Mouse (Mus musculus) heart, adult 2 months (tissue): ENCODE measurements around the gene Pitpnm1. TPM values are rescaled to one million over a fixed set of nuclear protein-coding genes. Genes with fewer than 3 reads are reported as not detected.

Source experiments
- DNase-seq, 2 experiments: peaks; one replicate each; pipeline ENCODE4 v3.0.0; 2021
- H3K27ac ChIP-seq: fragments of 200-600 bp; 2 replicates; pipeline ENCODE4 v1.8.1; 2022
- H3K27me3 ChIP-seq: fragments of 200-500 bp; 2 replicates; pipeline ENCODE4 v1.6.1; 2012; ENCODE audit warnings: mild to moderate bottlenecking, low read length, inconsistent platforms, mixed read lengths; ENCODE audit not compliant: control insufficient read depth, insufficient read depth
- H3K36me3 ChIP-seq: fragments of 200-500 bp; 2 replicates; pipeline ENCODE4 v1.6.1; 2012; ENCODE audit warnings: low read length, inconsistent platforms; ENCODE audit not compliant: control insufficient read depth, insufficient read depth
- H3K4me1 ChIP-seq: fragments of 200-500 bp; 2 replicates; pipeline ENCODE4 v1.6.1; 2011; ENCODE audit warnings: low read length; ENCODE audit not compliant: control insufficient read depth, insufficient read depth
- H3K4me3 ChIP-seq: fragments of 200-600 bp; 2 replicates; pipeline ENCODE4 v1.8.1; 2022
- H3K79me2 ChIP-seq: fragments of 200-500 bp; replicated peaks from 2 replicates; pipeline ENCODE4 v1.6.1; 2012; ENCODE audit warnings: mild to moderate bottlenecking, inconsistent platforms, low read length, moderate library complexity, mixed read lengths; ENCODE audit not compliant: control insufficient read depth, insufficient read depth
- H3K9ac ChIP-seq: fragments of 200-500 bp; 2 replicates; pipeline ENCODE4 v1.6.1; 2012; ENCODE audit warnings: low read depth, mild to moderate bottlenecking, control low read depth, inconsistent platforms, low read length, mixed read lengths
- CTCF ChIP-seq: fragments of 200-600 bp; IDR thresholded peaks from 2 replicates; pipeline ENCODE4 v1.8.1; 2022; ENCODE audit warnings: antibody characterized with exemption, mild to moderate bottlenecking, moderate library complexity
- EP300 ChIP-seq: fragments of 200-500 bp; IDR thresholded peaks from 2 replicates; pipeline ENCODE4 v1.6.1; 2011; ENCODE audit warnings: low read depth, low read length, control low read depth; ENCODE audit not compliant: insufficient read depth
- POLR2A ChIP-seq: fragments of 200-500 bp; IDR thresholded peaks from 2 replicates; pipeline ENCODE4 v1.6.1; 2011; ENCODE audit warnings: mild to moderate bottlenecking, low read depth, low read length, control low read depth; ENCODE audit not compliant: insufficient read depth
- WGBS: fragments of 180-500 bp; shearing (Covaris S2); methylation state at CpG from one replicate; pipeline ENCODE4 v1.1.7; 2018; 5-methylcytosine and 5-hydroxymethylcytosine counted together
- intact Hi-C: fragments of 180-260 bp; cut with DNase I; formaldehyde crosslinking; loops from one replicate; pipeline ENCODE4 v1.15.1; 2025
- polyA plus RNA-seq: library from polyadenylated mRNA; depleted of rRNA; stranded (reverse); fragments of >200 nt; gene quantifications from 2 replicates; pipeline ENCODE4 v1.2.3, GENCODE M21; 2012; rRNA removed
- total RNA-seq, 2 experiments: library from RNA; stranded (reverse); gene quantifications; 2 replicates each; pipeline ENCODE4 v1.2.3; 2021

The Pitpnm1 gene
- total and polyA plus RNA-seq, 3 experiments: 18.1 to 49.9 (median 19.9) TPM

GRCm38 (mm10) chr19:4156073-4156579 is 56.3 kb downstream of the Pitpnm1 start:
- DNase-seq: no peak
- 76% methylated on average over 20 of the region's 20 CpGs for WGBS
- Histone ChIP-seq H3K36me3 (no peaks in the 10 kb centered on the region), H3K4me1 (peaks cover 3% of the 10 kb centered on the region), H3K9ac (no peak overlapping the region), H3K27ac (no peak overlapping the region), H3K79me2 (no peaks in the 10 kb centered on the region), H3K4me3 (no peak overlapping the region), H3K27me3 (no peaks in the 10 kb centered on the region)
- intact Hi-C loops: no loop called here
- TF ChIP-seq POLR2A: no peak
- TF ChIP-seq CTCF: no peak
- no peak for TF ChIP-seq EP300

- H3K4me1 ChIP-seq: peaks cover 3% of the 10 kb centered on the region; the same call in 1 of the 2 replicates
- no peak overlapping the region for H3K4me3 ChIP-seq
- H3K79me2 ChIP-seq: no peaks in the 10 kb centered on the region
- no peaks in the 10 kb centered on the region for H3K27me3 ChIP-seq
- no peaks in the 10 kb centered on the region for H3K36me3 ChIP-seq
- H3K27ac ChIP-seq: no peak overlapping the region
- no peak overlapping the region for H3K9ac ChIP-seq
- no peak for TF ChIP-seq EP300
- no peak for DNase-seq
- WGBS: 85% methylated on average over 12 of the region's 12 CpGs
- intact Hi-C loops: no loop called here
These were observed 57.0 kb downstream of the Pitpnm1 start for GRCm38 (mm10) chr19:4156771-4157170.

DNA sequence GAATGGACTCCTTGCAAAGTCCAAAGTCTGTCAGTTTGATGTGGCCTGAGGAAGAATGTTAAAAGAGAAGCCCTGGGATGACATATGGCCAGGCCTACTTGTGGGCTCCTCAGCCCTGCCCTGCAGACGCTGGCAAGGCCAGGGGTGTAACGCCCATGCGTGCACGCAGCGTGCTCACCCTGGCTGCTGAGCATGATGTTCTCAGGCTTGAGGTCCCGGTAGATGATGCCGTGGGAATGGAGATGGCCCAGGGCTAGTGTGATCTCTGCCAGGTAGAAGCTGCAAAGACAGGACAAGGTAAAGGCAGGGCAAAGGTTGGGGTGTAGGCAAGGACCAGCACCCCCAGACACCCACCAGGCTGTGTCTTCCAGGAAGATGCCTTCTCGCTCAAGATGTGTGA is 59.3 kb downstream of the Pitpnm1 start:
- H3K4me1 ChIP-seq: peaks cover 4% of the 10 kb centered on the region; the same call in 1 of the 2 replicates
- no peak for TF ChIP-seq POLR2A
- TF ChIP-seq CTCF: no peak
- no peaks in the 10 kb centered on the region for H3K79me2 ChIP-seq
- DNase-seq: no peak
- H3K36me3 ChIP-seq: no peaks in the 10 kb centered on the region
- no peak overlapping the region for H3K4me3 ChIP-seq
- no peak overlapping the region for H3K27ac ChIP-seq
- no peak overlapping the region for H3K9ac ChIP-seq
- H3K27me3 ChIP-seq: no peaks in the 10 kb centered on the region
- WGBS: 94% methylated on average over 8 of the region's 8 CpGs
- intact Hi-C loops: no loop called here

DNA sequence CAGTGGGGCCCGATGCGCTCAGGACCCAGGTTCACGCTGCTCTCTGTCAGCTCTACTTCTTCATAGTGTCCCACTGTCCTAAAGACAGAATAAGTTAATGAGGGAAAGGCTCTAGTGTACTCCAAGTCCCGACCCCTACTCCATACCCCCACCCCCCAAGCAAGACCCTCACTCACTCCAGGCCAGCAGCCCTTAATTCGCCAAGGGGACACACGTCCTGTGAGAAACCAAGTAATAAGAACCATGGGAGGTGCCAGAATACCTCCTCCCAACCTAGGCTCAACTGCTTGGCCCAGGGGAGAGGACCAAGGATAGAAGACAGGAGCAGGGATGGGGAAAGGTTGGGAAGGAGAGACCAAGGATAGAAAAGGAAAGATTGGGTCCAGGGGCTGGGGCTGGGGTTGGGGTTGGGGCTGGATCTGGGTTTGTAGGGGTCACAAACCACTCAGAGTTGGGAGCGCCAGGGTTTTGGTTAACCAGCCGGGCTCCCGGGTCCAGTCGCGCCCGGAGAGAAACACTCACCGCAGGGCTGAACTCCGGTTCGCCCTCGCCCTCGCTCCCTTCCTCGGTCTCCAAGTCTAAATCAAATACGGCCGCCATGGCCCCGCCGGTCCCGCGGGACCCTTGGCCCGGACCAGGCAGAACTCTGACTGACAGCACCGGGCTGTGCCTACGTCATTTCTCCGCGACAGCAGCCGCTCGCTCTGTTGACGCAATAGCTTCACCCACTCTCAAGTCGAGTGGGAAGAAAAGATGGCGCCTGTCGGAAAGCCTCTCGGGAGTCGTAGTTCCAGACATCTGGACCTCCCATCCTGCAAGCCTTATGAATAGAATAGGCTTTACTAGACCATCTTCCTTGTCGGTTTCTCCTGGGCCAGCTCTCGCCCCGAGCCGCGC is 63.1 kb downstream of the Pitpnm1 start, which contains the start of gene Rps6kb2:
TSS of gene Rps6kb2 (minus strand) at position 709 of the 897 bp plus-strand sequence.
- Histone ChIP-seq H3K4me1 (peaks cover 3% of the 10 kb centered on the region), H3K27me3 (no peaks in the 10 kb centered on the region), H3K4me3 (peak within 1 kb of the TSS; percentile 76), H3K36me3 (no peaks in the 10 kb centered on the region), H3K79me2 (no peaks in the 10 kb centered on the region), H3K27ac (peak within 1 kb of the TSS; percentile 90), H3K9ac (peak within 1 kb of the TSS; percentile 63)
- WGBS: 6% methylated on average over 42 of the region's 42 CpGs
- peak; percentile 96 to 97 for DNase-seq
- intact Hi-C loops: loop anchor here (2.0 kb wide), 2 partner anchors 14 to 36 kb away; partner anchors contain the start of gene Coro1b
- TF ChIP-seq POLR2A (peak; percentile 83), EP300 (peak; percentile 88; the same call in 1 of the 2 replicates), CTCF (no peak)

GRCm38 (mm10) chr19:4163543-4163887 is 63.7 kb downstream of the Pitpnm1 start:
- no peak for DNase-seq
- peaks cover 3% of the 10 kb centered on the region for H3K4me1 ChIP-seq
- intact Hi-C loops: loop anchor here (2.0 kb wide), 2 partner anchors 15 to 37 kb away; partner anchors contain the start of gene Coro1b
- H3K9ac ChIP-seq: no peak overlapping the region
- peak overlapping the region; percentile 76 for H3K4me3 ChIP-seq
- no peaks in the 10 kb centered on the region for H3K27me3 ChIP-seq
- H3K27ac ChIP-seq: peak overlapping the region; percentile 90
- H3K79me2 ChIP-seq: no peaks in the 10 kb centered on the region
- WGBS: 25% methylated on average over 4 of the region's 4 CpGs
- TF ChIP-seq EP300 (no peak), POLR2A (no peak), CTCF (no peak)
- no peaks in the 10 kb centered on the region for H3K36me3 ChIP-seq

Other genes starting within 250 kb of the Pitpnm1 start
Only the 30 nearest of the 34 such genes appear.
- gene Aldh3b1, start 170.2 kb upstream of the Pitpnm1 start, total RNA-seq: 1 to 10 TPM; 1.6 to 1.7 TPM
- gene Aldh3b1, start 170.2 kb upstream of the Pitpnm1 start, polyA plus RNA-seq: 3.1 and 4.8 TPM in 2 replicates
- 10 to 100 TPM; 17.5 to 18.3 TPM for gene Unc93b1, start 164.8 kb upstream of the Pitpnm1 start, total RNA-seq
- gene Unc93b1, start 164.8 kb upstream of the Pitpnm1 start, polyA plus RNA-seq: 38.1 and 45.5 TPM in 2 replicates
- gene Aldh3b3, start 141.4 kb upstream of the Pitpnm1 start, total RNA-seq: under 1 TPM; 0.39 to 0.61 TPM
- gene Aldh3b3, start 141.4 kb upstream of the Pitpnm1 start, polyA plus RNA-seq: 2.8 and 5.4 TPM in 2 replicates
- gene Aldh3b2, start 127.7 kb upstream of the Pitpnm1 start, total RNA-seq: under 1 TPM; 0.18 to 0.26 TPM
- gene Aldh3b2, start 127.7 kb upstream of the Pitpnm1 start, polyA plus RNA-seq: 0.91 and 1.6 TPM in 2 replicates
- gene Acy3, start 113.4 kb upstream of the Pitpnm1 start, total RNA-seq: 10 to 100 TPM; 21.5 to 28.0 TPM
- gene Acy3, start 113.4 kb upstream of the Pitpnm1 start, polyA plus RNA-seq: 68.7 and 89.9 TPM in 2 replicates
- not detected for gene Tbx10, start 107.2 kb upstream of the Pitpnm1 start, total RNA-seq
- gene Tbx10, start 107.2 kb upstream of the Pitpnm1 start, polyA plus RNA-seq: 0.14 TPM in 1 of 2 replicates, not detected in the other
- gene Nudt8, start 99.4 kb upstream of the Pitpnm1 start, total RNA-seq: 100 to 1,000 TPM; 136 to 149 TPM
- gene Nudt8, start 99.4 kb upstream of the Pitpnm1 start, polyA plus RNA-seq: 46.4 and 61.9 TPM in 2 replicates
- 1 to 10 TPM; 1.0 to 1.7 TPM for gene Gm49405, start 99.4 kb upstream of the Pitpnm1 start, total RNA-seq
- 11.0 TPM in 2 replicates for gene Gm49405, start 99.4 kb upstream of the Pitpnm1 start, polyA plus RNA-seq
- 100 to 1,000 TPM; 193 to 236 TPM for gene Doc2g, start 96.7 kb upstream of the Pitpnm1 start, total RNA-seq
- 432 and 597 TPM in 2 replicates for gene Doc2g, start 96.7 kb upstream of the Pitpnm1 start, polyA plus RNA-seq
- 1,000 to 10,000 TPM; 1,031 to 1,231 TPM for gene Ndufv1, start 87.2 kb upstream of the Pitpnm1 start, total RNA-seq
- gene Ndufv1, start 87.2 kb upstream of the Pitpnm1 start, polyA plus RNA-seq: 1,078 and 1,145 TPM in 2 replicates
- 100 to 1,000 TPM; 356 to 371 TPM for gene Gstp1, start 62.0 kb upstream of the Pitpnm1 start, total RNA-seq
- gene Gstp1, start 62.0 kb upstream of the Pitpnm1 start, polyA plus RNA-seq: 480 and 490 TPM in 2 replicates
- gene Gstp2, start 54.0 kb upstream of the Pitpnm1 start, total RNA-seq: 100 to 1,000 TPM; 121 to 137 TPM
- 38.3 and 58.2 TPM in 2 replicates for gene Gstp2, start 54.0 kb upstream of the Pitpnm1 start, polyA plus RNA-seq
- not detected for gene Gstp3, start 40.4 kb upstream of the Pitpnm1 start, total RNA-seq
- gene Gstp3, start 40.4 kb upstream of the Pitpnm1 start, polyA plus RNA-seq: 1.1 TPM in 1 of 2 replicates, not detected in the other
- gene Cabp2, start 18.4 kb upstream of the Pitpnm1 start, total RNA-seq: not detected
- not detected in 2 replicates for gene Cabp2, start 18.4 kb upstream of the Pitpnm1 start, polyA plus RNA-seq
- gene Cdk2ap2, start 2.8 kb upstream of the Pitpnm1 start, total RNA-seq: 10 to 100 TPM; 39.9 to 43.2 TPM
- gene Cdk2ap2, start 2.8 kb upstream of the Pitpnm1 start, polyA plus RNA-seq: 81.3 and 85.3 TPM in 2 replicates
- gene Aip, start 25.9 kb downstream of the Pitpnm1 start, total RNA-seq: 10 to 100 TPM; 55.1 to 60.6 TPM
- gene Aip, start 25.9 kb downstream of the Pitpnm1 start, polyA plus RNA-seq: 69.4 and 82.1 TPM in 2 replicates
- under 1 TPM in 1 of 2 experiments, not detected in 1; 0.05 TPM for gene Gpr152, start 39.8 kb downstream of the Pitpnm1 start, total RNA-seq
- gene Gpr152, start 39.8 kb downstream of the Pitpnm1 start, polyA plus RNA-seq: 0.12 TPM in 2 replicates
- not detected for gene Cabp4, start 44.0 kb downstream of the Pitpnm1 start, total RNA-seq
- gene Cabp4, start 44.0 kb downstream of the Pitpnm1 start, polyA plus RNA-seq: 0.21 TPM in 1 of 2 replicates, not detected in the other
- gene Coro1b, start 48.6 kb downstream of the Pitpnm1 start, total RNA-seq: 10 to 100 TPM; 43.9 to 45.1 TPM
- gene Coro1b, start 48.6 kb downstream of the Pitpnm1 start, polyA plus RNA-seq: 83.3 and 95.0 TPM in 2 replicates
- 1 to 10 TPM; 1.1 to 1.7 TPM for gene Ptprcap, start 53.6 kb downstream of the Pitpnm1 start, total RNA-seq
- gene Ptprcap, start 53.6 kb downstream of the Pitpnm1 start, polyA plus RNA-seq: 2.2 and 6.4 TPM in 2 replicates
- gene Rps6kb2, start 63.4 kb downstream of the Pitpnm1 start, total RNA-seq: 10 to 100 TPM; 14.7 to 18.2 TPM
- 29.5 and 32.9 TPM in 2 replicates for gene Rps6kb2, start 63.4 kb downstream of the Pitpnm1 start, polyA plus RNA-seq
- gene Carns1, start 75.5 kb downstream of the Pitpnm1 start, total RNA-seq: 10 to 100 TPM; 24.4 to 27.0 TPM
- 78.0 and 79.1 TPM in 2 replicates for gene Carns1, start 75.5 kb downstream of the Pitpnm1 start, polyA plus RNA-seq
- gene Tbc1d10c, start 91.3 kb downstream of the Pitpnm1 start, total RNA-seq: 10 to 100 TPM; 12.4 to 14.4 TPM
- gene Tbc1d10c, start 91.3 kb downstream of the Pitpnm1 start, polyA plus RNA-seq: 13.7 and 15.8 TPM in 2 replicates
- gene Ppp1ca, start 92.1 kb downstream of the Pitpnm1 start, total RNA-seq: 100 to 1,000 TPM; 272 to 313 TPM
- gene Ppp1ca, start 92.1 kb downstream of the Pitpnm1 start, polyA plus RNA-seq: 406 and 497 TPM in 2 replicates
- 1 to 10 TPM; 4.1 to 4.4 TPM for gene Rad9a, start 101.7 kb downstream of the Pitpnm1 start, total RNA-seq
- 13.5 and 13.9 TPM in 2 replicates for gene Rad9a, start 101.7 kb downstream of the Pitpnm1 start, polyA plus RNA-seq
- gene Clcf1, start 114.2 kb downstream of the Pitpnm1 start, total RNA-seq: 1 to 10 TPM in 1 of 2 experiments, under 1 TPM in 1; 0.55 to 1.0 TPM
- 2.8 and 5.4 TPM in 2 replicates for gene Clcf1, start 114.2 kb downstream of the Pitpnm1 start, polyA plus RNA-seq
- not detected for gene AC109138.7, start 114.4 kb downstream of the Pitpnm1 start, total RNA-seq
- 15.3 TPM in 1 of 2 replicates, not detected in the other for gene AC109138.7, start 114.4 kb downstream of the Pitpnm1 start, polyA plus RNA-seq
- gene Pold4, start 131.9 kb downstream of the Pitpnm1 start, total RNA-seq: 10 to 100 TPM in 1 of 2 experiments, 1 to 10 TPM in 1; 9.2 to 12.0 TPM
- 36.9 and 48.1 TPM in 2 replicates for gene Pold4, start 131.9 kb downstream of the Pitpnm1 start, polyA plus RNA-seq
- gene Ssh3, start 169.2 kb downstream of the Pitpnm1 start, total RNA-seq: 1 to 10 TPM; 6.7 to 7.3 TPM
- 13.7 and 15.9 TPM in 2 replicates for gene Ssh3, start 169.2 kb downstream of the Pitpnm1 start, polyA plus RNA-seq
- under 1 TPM; 0.34 to 0.60 TPM for gene Ankrd13d, start 183.1 kb downstream of the Pitpnm1 start, total RNA-seq
- 1.4 and 1.5 TPM in 2 replicates for gene Ankrd13d, start 183.1 kb downstream of the Pitpnm1 start, polyA plus RNA-seq